Mouse (Mus musculus): ENCODE data around the gene C9orf72.

- TF ChIP-seq POLR2A (IDR thresholded peaks at IDR 0.05; ENCODE audit: low read depth, low read length) (no peak), CTCF (IDR thresholded peaks at IDR 0.05; ENCODE audit: extremely low read depth, insufficient read depth, insufficient read length, insufficient replicate concordance) (no peak)
Observed at GRCm38 (mm10) chr4:35175566-35175965, 50.4 kb downstream of the C9orf72 start.

All from spleen, adult 2 months (tissue).